Mouse (Mus musculus) CD4-positive, CD25-positive, alpha-beta regulatory T cell, adult 2 months (primary cell): ENCODE measurements around the gene Slc16a4.

Experiments used
- DNase-seq: peaks from one replicate; pipeline ENCODE4 v3.0.0-alpha.2; 2012; ENCODE audit warnings: low read depth, low spot score

Slc16a4 gene

GRCm38 (mm10) chr3:107290764-107291381 lies at the start of gene Slc16a4:
Gene Slc16a4 (plus strand): TSS chr3:107291230.
- DNase-seq: no peak

GRCm38 (mm10) chr3:107241389-107242094 lies 49.5 kb upstream of the Slc16a4 start:
- no peak for DNase-seq

GRCm38 (mm10) chr3:107246876-107247275 lies 44.2 kb upstream of the Slc16a4 start:
- DNase-seq: no peak

GRCm38 (mm10) chr3:107249042-107249441 lies 42.0 kb upstream of the Slc16a4 start:
- DNase-seq: no peak

GRCm38 (mm10) chr3:107250320-107250719 lies 40.7 kb upstream of the Slc16a4 start:
- DNase-seq: no peak

GRCm38 (mm10) chr3:107252035-107252434 lies 39.0 kb upstream of the Slc16a4 start:
- DNase-seq: no peak

- no peak for DNase-seq
These were observed 37.1 kb upstream of the Slc16a4 start for GRCm38 (mm10) chr3:107253925-107254324.

- no peak for DNase-seq
These were observed 35.0 kb upstream of the Slc16a4 start for GRCm38 (mm10) chr3:107255992-107256391.

GRCm38 (mm10) chr3:107256724-107257123 lies 34.3 kb upstream of the Slc16a4 start:
- DNase-seq: no peak

GRCm38 (mm10) chr3:107257924-107258323 lies 33.1 kb upstream of the Slc16a4 start:
- DNase-seq: no peak

- no peak for DNase-seq
These were observed 29.8 kb upstream of the Slc16a4 start for GRCm38 (mm10) chr3:107260956-107261850.

- no peak for DNase-seq
These were observed 29.2 kb upstream of the Slc16a4 start for GRCm38 (mm10) chr3:107261851-107262165.

- no peak for DNase-seq
These were observed 24.1 kb upstream of the Slc16a4 start for GRCm38 (mm10) chr3:107266814-107267345.

GRCm38 (mm10) chr3:107272433-107272832 lies 18.6 kb upstream of the Slc16a4 start:
- DNase-seq: no peak

GRCm38 (mm10) chr3:107273820-107274219 lies 17.2 kb upstream of the Slc16a4 start:
- peak; percentile 83 for DNase-seq

GRCm38 (mm10) chr3:107275351-107275750 lies 15.7 kb upstream of the Slc16a4 start:
- DNase-seq: no peak

- peak; percentile 7 for DNase-seq
These were observed 15.0 kb upstream of the Slc16a4 start for GRCm38 (mm10) chr3:107275996-107276395.

- no peak for DNase-seq
These were observed 14.4 kb upstream of the Slc16a4 start for GRCm38 (mm10) chr3:107276626-107277025.

GRCm38 (mm10) chr3:107278479-107279269 lies 12.4 kb upstream of the Slc16a4 start, which contains the start of gene Lamtor5:
Gene Lamtor5 (plus strand): TSS chr3:107278858.
- DNase-seq: peak; percentile 90

- no peak for DNase-seq
These were observed 4.9 kb upstream of the Slc16a4 start for GRCm38 (mm10) chr3:107286123-107286522.

GRCm38 (mm10) chr3:107287346-107287745 lies 3.7 kb upstream of the Slc16a4 start:
- DNase-seq: no peak
